Mouse (Mus musculus) neural tube, embryonic 11.5 days (tissue): Measurements from ENCODE around the gene Pdlim5. TPM values are rescaled to one million over a fixed set of nuclear protein-coding genes. Genes with fewer than 3 reads are reported as not detected.

Experiments
- ATAC-seq: fragments of 200-750 bp; cut with Nextera tagmentation; 2 replicates; pipeline ENCODE4 v1.8.0; 2017; ENCODE audit warnings: moderate number of reproducible peaks, mild to moderate bottlenecking, moderate TSS enrichment, moderate library complexity; ENCODE audit not compliant: insufficient read depth, low FRiP score, low TSS enrichment
- DNase-seq: peaks from one replicate; pipeline ENCODE4 v3.0.0-alpha.2; 2015; ENCODE audit warnings: low spot score
- H3K27ac ChIP-seq: fragments of 300-500 bp; sonication (generic); 2 replicates; pipeline ENCODE4 v1.5.1; 2014; ENCODE audit warnings: low read depth, mild to moderate bottlenecking, low read length
- H3K27me3 ChIP-seq: fragments of 300-500 bp; sonication (generic); 2 replicates; pipeline ENCODE4 v1.6.1; 2014; ENCODE audit warnings: mild to moderate bottlenecking, low read length, mixed read lengths; ENCODE audit not compliant: control insufficient read depth, insufficient read depth
- H3K36me3 ChIP-seq: fragments of 300-500 bp; sonication (generic); 2 replicates; pipeline ENCODE4 v1.6.1; 2014; ENCODE audit warnings: mild to moderate bottlenecking, low read length, moderate library complexity, mixed read lengths; ENCODE audit not compliant: control insufficient read depth, insufficient read depth
- H3K4me1 ChIP-seq: fragments of 300-500 bp; sonication (generic); 2 replicates; pipeline ENCODE4 v1.6.1; 2014; ENCODE audit warnings: low read length, mixed read lengths; ENCODE audit not compliant: control insufficient read depth, insufficient read depth
- H3K4me2 ChIP-seq: fragments of 300-500 bp; sonication (generic); 2 replicates; pipeline ENCODE4 v1.6.1; 2014; ENCODE audit warnings: low read depth, mild to moderate bottlenecking, moderate library complexity
- H3K4me3 ChIP-seq: fragments of 300-500 bp; sonication (generic); 2 replicates; pipeline ENCODE4 v1.5.1; 2014; ENCODE audit warnings: low read depth, low read length
- H3K9ac ChIP-seq: fragments of 300-500 bp; sonication (generic); 2 replicates; pipeline ENCODE4 v1.6.1; 2014; ENCODE audit warnings: mild to moderate bottlenecking, low read length
- H3K9me3 ChIP-seq: fragments of 300-500 bp; sonication (generic); 2 replicates; pipeline ENCODE4 v1.6.1; 2016; ENCODE audit warnings: low read length; ENCODE audit not compliant: control insufficient read depth
- WGBS: fragments of 180-500 bp; shearing (Covaris S2); extraction: QIAGEN DNeasy Blood & Tissue Kit; methylation state at CpG from one replicate; pipeline ENCODE4 v1.1.7; 2014; 5-methylcytosine and 5-hydroxymethylcytosine counted together
- polyA plus RNA-seq: library from polyadenylated mRNA; unstranded; fragments of >200 nt; fragmentation: Nextera tagmentation; extraction: Ambion mirVana; gene quantifications from 2 replicates; pipeline ENCODE4 v1.2.1, GENCODE M21; 2014

The Pdlim5 gene
- polyA plus RNA-seq, 1 experiment from 2014 or later, result 20.8 TPM

- no peak for DNase-seq
- H3K4me1 ChIP-seq, result no peaks in the 10 kb centered on the region
Observed at GRCm38 (mm10) chr3:142249458-142249857, 146.0 kb downstream of the Pdlim5 start.

GRCm38 (mm10) chr3:142243263-142243662, 152.2 kb downstream of the Pdlim5 start:
- H3K4me1 ChIP-seq, result no peaks in the 10 kb centered on the region
- H3K27me3 ChIP-seq, result no peaks in the 10 kb centered on the region
- H3K9me3 ChIP-seq, result no peaks in the 10 kb centered on the region
- no peak for DNase-seq
- no peak overlapping the region for H3K9ac ChIP-seq
- no peak for ATAC-seq
- no peak overlapping the region for H3K4me3 ChIP-seq
- H3K27ac ChIP-seq, result no peak overlapping the region
- H3K4me2 ChIP-seq, result no peak overlapping the region
- no peaks in the 10 kb centered on the region; the same call in 1 of the 2 replicates for H3K36me3 ChIP-seq
- 90% methylated on average over 5 of the region's 5 CpGs for WGBS

More at GRCm38 (mm10) chr3:142249458-142249857, 146.0 kb downstream of the Pdlim5 start:
- Histone ChIP-seq H3K4me3 (no peak overlapping the region), H3K27me3 (no peaks in the 10 kb centered on the region), H3K4me2 (no peak overlapping the region), H3K9me3 (no peaks in the 10 kb centered on the region), H3K27ac (no peak overlapping the region), H3K36me3 (no peaks in the 10 kb centered on the region), H3K9ac (no peak overlapping the region)
- ATAC-seq, result no peak
- WGBS, result 90% methylated on average over 2 of the region's 2 CpGs

- 85% methylated on average over 2 of the region's 2 CpGs for WGBS
- no peak overlapping the region for H3K27ac ChIP-seq
- ATAC-seq (no peak), DNase-seq (no peak)
- no peak overlapping the region for H3K4me2 ChIP-seq
- no peak overlapping the region for H3K9ac ChIP-seq
- H3K27me3 ChIP-seq, result no peaks in the 10 kb centered on the region
- H3K4me1 ChIP-seq, result no peaks in the 10 kb centered on the region
- no peaks in the 10 kb centered on the region for H3K9me3 ChIP-seq
- no peak overlapping the region for H3K4me3 ChIP-seq
- H3K36me3 ChIP-seq, result no peaks in the 10 kb centered on the region; the same call in 1 of the 2 replicates
Observed at GRCm38 (mm10) chr3:142239298-142239697, 156.2 kb downstream of the Pdlim5 start.

- ATAC-seq (no peak), DNase-seq (no peak)
Observed at GRCm38 (mm10) chr3:142238260-142239046, 157.0 kb downstream of the Pdlim5 start.

GRCm38 (mm10) chr3:142237621-142238020, 157.9 kb downstream of the Pdlim5 start:
- Histone ChIP-seq H3K9me3 (no peaks in the 10 kb centered on the region), H3K4me1 (no peaks in the 10 kb centered on the region), H3K4me3 (no peak overlapping the region), H3K4me2 (no peak overlapping the region), H3K36me3 (no peaks in the 10 kb centered on the region), H3K27ac (no peak overlapping the region), H3K9ac (no peak overlapping the region), H3K27me3 (no peaks in the 10 kb centered on the region)
- 77% methylated on average over 5 of the region's 5 CpGs for WGBS
- ATAC-seq, result no peak
- DNase-seq, result no peak

More at GRCm38 (mm10) chr3:142238260-142239046, 157.0 kb downstream of the Pdlim5 start:
- Histone ChIP-seq H3K27ac (no peak overlapping the region), H3K36me3 (no peaks in the 10 kb centered on the region), H3K9ac (no peak overlapping the region), H3K4me3 (no peak overlapping the region), H3K9me3 (no peaks in the 10 kb centered on the region), H3K4me1 (no peaks in the 10 kb centered on the region), H3K4me2 (no peak overlapping the region), H3K27me3 (no peaks in the 10 kb centered on the region)
- 79% methylated on average over 10 of the region's 10 CpGs for WGBS

- 81% methylated on average over 16 of the region's 16 CpGs for WGBS
- Histone ChIP-seq H3K9ac (no peak overlapping the region), H3K27me3 (no peaks in the 10 kb centered on the region), H3K4me1 (no peaks in the 10 kb centered on the region), H3K27ac (no peak overlapping the region), H3K4me3 (no peak overlapping the region), H3K4me2 (no peak overlapping the region), H3K9me3 (no peaks in the 10 kb centered on the region), H3K36me3 (no peaks in the 10 kb centered on the region)
- DNase-seq, result no peak
- ATAC-seq, result no peak
Observed at GRCm38 (mm10) chr3:142233606-142234465, 161.7 kb downstream of the Pdlim5 start.

GRCm38 (mm10) chr3:142228665-142229064, 166.8 kb downstream of the Pdlim5 start:
- ATAC-seq (no peak), DNase-seq (no peak)
- H3K4me3 ChIP-seq, result no peak overlapping the region
- no peaks in the 10 kb centered on the region for H3K27me3 ChIP-seq
- H3K27ac ChIP-seq, result no peak overlapping the region
- no peak overlapping the region for H3K4me2 ChIP-seq
- no peaks in the 10 kb centered on the region for H3K9me3 ChIP-seq
- H3K9ac ChIP-seq, result no peak overlapping the region
- H3K36me3 ChIP-seq, result no peaks in the 10 kb centered on the region
- WGBS, result 80% methylated on average over 7 of the region's 7 CpGs
- H3K4me1 ChIP-seq, result no peaks in the 10 kb centered on the region

- Histone ChIP-seq H3K9ac (no peak overlapping the region), H3K4me3 (no peak overlapping the region), H3K9me3 (no peaks in the 10 kb centered on the region), H3K27me3 (no peaks in the 10 kb centered on the region), H3K4me2 (no peak overlapping the region), H3K36me3 (no peaks in the 10 kb centered on the region), H3K27ac (no peak overlapping the region), H3K4me1 (no peaks in the 10 kb centered on the region)
- DNase-seq (no peak), ATAC-seq (no peak)
- WGBS, result 83% methylated on average over 7 of the region's 7 CpGs
Observed at GRCm38 (mm10) chr3:142222471-142223103, 172.9 kb downstream of the Pdlim5 start.
